8 mouse cellular contexts compared by ENCODE assay signal in the genomic region with DNA sequence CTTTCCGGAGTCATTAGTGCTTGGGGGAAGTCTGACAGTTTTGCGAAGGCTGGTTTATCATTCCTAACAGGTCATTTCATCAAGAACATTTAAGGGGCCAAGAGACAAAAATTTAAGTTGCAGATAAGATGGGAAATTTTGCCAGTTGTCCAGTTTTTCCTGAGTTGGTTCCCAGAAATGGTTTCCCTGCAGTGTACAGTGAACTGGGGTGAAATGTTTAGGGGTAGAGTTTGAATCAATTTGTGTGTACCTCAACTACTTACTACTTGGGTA. TPM values are rescaled to one million over a fixed set of nuclear protein-coding genes. Genes with fewer than 3 reads are reported as not detected.
DNase-seq lines count a peak whose midpoint lies in the region; ATAC-seq and TF ChIP-seq lines count a peak whose summit lies in the region.
"Had no signal": no experiment of that assay in that cellular context is flagged by ENCODE, and none has a peak within 500 bp of the region (broad histone marks: within the 10 kb centered on the region; RNA-seq: fewer than 3 reads in every experiment).

No protein-coding gene starts in this region.

- TF ChIP-seq EP300 in lung, postnatal 0 days (IDR thresholded peaks at IDR 0.05), result no peak

- 0% methylated on average over 2 of the region's 2 CpGs for WGBS in lung, postnatal 0 days
- 2% methylated on average over 2 of the region's 2 CpGs for WGBS in forebrain, embryonic 10.5 days
- WGBS in limb, embryonic 13.5 days, result 3% methylated on average over 2 of the region's 2 CpGs
- 2% methylated on average over 2 of the region's 2 CpGs for WGBS in stomach, embryonic 14.5 days

- no peaks in the 10 kb centered on the region for H3K36me3 ChIP-seq in lung, postnatal 0 days (ENCODE audit: insufficient read depth, low read length)
- H3K36me3 ChIP-seq in forebrain, embryonic 10.5 days (replicated peaks), result peaks cover 27% of the 10 kb centered on the region
- peaks cover 9% of the 10 kb centered on the region; the same call in 1 of the 2 replicates for H3K36me3 ChIP-seq in limb, embryonic 13.5 days
- no peaks in the 10 kb centered on the region for H3K36me3 ChIP-seq in stomach, embryonic 14.5 days (ENCODE audit: control insufficient read depth, insufficient read depth, low read length)

- no peaks in the 10 kb centered on the region for H3K27me3 ChIP-seq in lung, postnatal 0 days (replicated peaks; ENCODE audit: insufficient read depth, low read length)
- H3K27me3 ChIP-seq in forebrain, embryonic 10.5 days (ENCODE audit: poor library complexity, severe bottlenecking), result no peaks in the 10 kb centered on the region
- H3K27me3 ChIP-seq in limb, embryonic 13.5 days, result no peaks in the 10 kb centered on the region
- H3K27me3 ChIP-seq in stomach, embryonic 14.5 days (ENCODE audit: control insufficient read depth, insufficient read depth, low read length), result no peaks in the 10 kb centered on the region

- no peak for ATAC-seq in lung, postnatal 0 days
- ATAC-seq in limb, embryonic 13.5 days (ENCODE audit: low FRiP score, low read depth), result no peak
- no peak for ATAC-seq in stomach, embryonic 14.5 days (ENCODE audit: insufficient number of reproducible peaks, insufficient read depth, low FRiP score, low read depth)

- H3K4me3 ChIP-seq in lung, postnatal 0 days (ENCODE audit: low read depth, low read length), result peak overlapping the region; percentile 91
- peak overlapping the region; percentile 100 for H3K4me3 ChIP-seq in forebrain, embryonic 10.5 days
- H3K4me3 ChIP-seq in limb, embryonic 13.5 days, result peak overlapping the region; percentile 96
- peak overlapping the region; percentile 83 for H3K4me3 ChIP-seq in stomach, embryonic 14.5 days (ENCODE audit: low read depth, low read length)

- no peak overlapping the region for H3K27ac ChIP-seq in lung, postnatal 0 days (ENCODE audit: low read length)
- H3K27ac ChIP-seq in forebrain, embryonic 10.5 days, result peak overlapping the region; percentile 99
- H3K27ac ChIP-seq in limb, embryonic 13.5 days, result peak overlapping the region; percentile 100
- H3K27ac ChIP-seq in stomach, embryonic 14.5 days (ENCODE audit: low read length), result peak overlapping the region; percentile 100; the same call in 1 of the 2 replicates

- peak overlapping the region; percentile 86 for H3K4me2 ChIP-seq in lung, postnatal 0 days (replicated peaks; ENCODE audit: low read depth, low read length)
- peak overlapping the region; percentile 88 for H3K4me2 ChIP-seq in limb, embryonic 13.5 days (replicated peaks)
- peak overlapping the region; percentile 88 for H3K4me2 ChIP-seq in stomach, embryonic 14.5 days (replicated peaks; ENCODE audit: low read depth, low read length)

- H3K4me1 ChIP-seq in lung, postnatal 0 days (ENCODE audit: insufficient read depth, low read depth, low read length), result no peaks in the 10 kb centered on the region; the same call in 1 of the 2 replicates
- peaks cover 24% of the 10 kb centered on the region for H3K4me1 ChIP-seq in forebrain, embryonic 10.5 days
- peaks cover 19% of the 10 kb centered on the region for H3K4me1 ChIP-seq in limb, embryonic 13.5 days
- peaks cover 6% of the 10 kb centered on the region; the same call in 1 of the 2 replicates for H3K4me1 ChIP-seq in stomach, embryonic 14.5 days (ENCODE audit: control insufficient read depth, insufficient read depth, low read length)

- peak overlapping the region; percentile 71 for H3K9ac ChIP-seq in lung, postnatal 0 days (replicated peaks; ENCODE audit: low read depth)
- H3K9ac ChIP-seq in limb, embryonic 13.5 days, result peak overlapping the region; percentile 97
- peak overlapping the region; percentile 90 for H3K9ac ChIP-seq in stomach, embryonic 14.5 days (replicated peaks; ENCODE audit: low read depth, low read length)

- intact Hi-C loops in left cerebral cortex, postnatal 10 days (cut with DNase I), result no loop called here

- DNase-seq in lung, postnatal 0 days (ENCODE audit: low spot score), result peak; percentile 7
- DNase-seq in lung, postnatal 4 days, result no peak
- no peak for DNase-seq in forebrain, embryonic 10.5 days (ENCODE audit: extremely low spot score, low spot score)
- DNase-seq in left cerebral cortex, postnatal 10 days (ENCODE audit: extremely low spot score in 1 of 2, low spot score in 2 of 2), result no peak
- no peak for DNase-seq in ovary, postnatal 10 days (ENCODE audit: low spot score)
- DNase-seq: layer of hippocampus, adult 9-11 months had no signal

- TF ChIP-seq CTCF in lung, postnatal 0 days (IDR thresholded peaks at IDR 0.05), result no peak

- no peaks in the 10 kb centered on the region for H3K9me3 ChIP-seq in lung, postnatal 0 days (ENCODE audit: low read length)
- H3K9me3 ChIP-seq in forebrain, embryonic 10.5 days, result no peaks in the 10 kb centered on the region
- no peaks in the 10 kb centered on the region for H3K9me3 ChIP-seq in limb, embryonic 13.5 days
- H3K9me3 ChIP-seq in stomach, embryonic 14.5 days (ENCODE audit: control insufficient read depth, low read depth, low read length), result no peaks in the 10 kb centered on the region

RNA-seq across cellular contexts. Expression of gene Usp1, which starts 1.2 kb away (rescaled TPM):
- 37.7 and 39.9 TPM in 2 replicates for polyA plus RNA-seq in lung, postnatal 0 days (2015; fragmentation: Nextera tagmentation; extraction: Ambion mirVana)
- polyA plus RNA-seq in forebrain, embryonic 10.5 days (2016; fragmentation: Nextera tagmentation; extraction: Ambion mirVana), result 118 and 119 TPM in 2 replicates
- 103 and 107 TPM in 2 replicates for polyA plus RNA-seq in limb, embryonic 13.5 days (2015; fragmentation: Nextera tagmentation; extraction: Ambion mirVana)
- polyA plus RNA-seq in stomach, embryonic 14.5 days (2014; fragmentation: Nextera tagmentation; extraction: Ambion mirVana), result 115 and 117 TPM in 2 replicates
- total RNA-seq in left cerebral cortex, postnatal 10 days (2021), result 10 to 100 TPM; 14.6 to 14.7 TPM
